9 mouse cellular contexts compared by ENCODE assay signal in the genomic region with DNA sequence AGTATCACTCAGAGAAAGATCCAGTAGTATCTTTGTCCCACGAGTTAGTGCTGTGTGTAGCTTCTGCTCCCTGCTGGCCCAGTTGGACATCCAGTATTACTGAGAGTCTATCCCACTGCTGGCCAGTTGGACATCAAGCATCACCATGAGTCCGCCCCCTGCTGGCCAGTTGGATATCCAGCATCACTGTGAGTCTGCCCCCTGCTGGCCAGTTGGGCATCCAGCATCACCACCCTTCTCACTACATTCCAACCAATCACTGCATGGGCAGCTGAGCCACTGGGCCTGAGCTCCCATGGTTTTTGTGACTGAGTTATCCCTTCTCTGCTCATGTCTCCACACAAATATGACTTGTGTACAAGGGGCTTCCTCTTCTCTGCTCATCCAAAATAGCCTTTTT. TPM values are rescaled to one million over a fixed set of nuclear protein-coding genes. Genes with fewer than 3 reads are reported as not detected.
DNase-seq lines count a peak whose midpoint lies in the region; ATAC-seq and TF ChIP-seq lines count a peak whose summit lies in the region.
"Had no signal": no experiment of that assay in that cellular context is flagged by ENCODE, and none has a peak within 500 bp of the region (broad histone marks: within the 10 kb centered on the region; RNA-seq: fewer than 3 reads in every experiment).

No protein-coding gene starts in this region.

- DNase-seq in heart, adult 2 months = peak; percentile 29 to 55
- peak; percentile 57 for DNase-seq in CD4-positive helper T cell, adult 2 months (ENCODE audit: low read depth, low spot score)
- peak; percentile 22 for DNase-seq in liver, embryonic 13.5 days
- DNase-seq in spleen, adult 2 months (ENCODE audit: low read depth in 1 of 2, low spot score in 2 of 2) = peak; percentile 24 to 26
- DNase-seq in frontal cortex, postnatal 36 days (ENCODE audit: low spot score in 2 of 2) = no peak
- no peak for DNase-seq in cerebellum, adult 9-11 months

- 0 out of 2 replicates have a peak, but pooled peaks have one; percentile 36 for TF ChIP-seq EP300 in heart, adult 2 months (IDR thresholded peaks at IDR 0.05; ENCODE audit: insufficient read depth, low read depth, low read length)

- intact Hi-C loops in heart, adult 2 months (cut with DNase I) = loop anchor here (5.0 kb wide), 1 partner anchor 44 kb away; no protein-coding TSS in a partner anchor

- WGBS in heart, adult 2 months = 87% methylated on average over 2 of the region's 2 CpGs
- 85% methylated on average over 2 of the region's 2 CpGs for WGBS in heart, embryonic 11.5 days (ENCODE audit: insufficient replicate concordance)
- WGBS in bone marrow, adult 2 months = 96% methylated on average over 2 of the region's 2 CpGs
- 70% methylated on average over 2 of the region's 2 CpGs for WGBS in liver, embryonic 13.5 days (ENCODE audit: insufficient replicate concordance)
- WGBS in spleen, adult 2 months = 88% methylated on average over 2 of the region's 2 CpGs

- no peaks in the 10 kb centered on the region for H3K36me3 ChIP-seq in heart, adult 2 months (ENCODE audit: control insufficient read depth, insufficient read depth, low read length)
- 0 out of 2 replicates have a peak, but pooled peaks cover 3% of the 10 kb centered on the region for H3K36me3 ChIP-seq in heart, embryonic 11.5 days (ENCODE audit: control insufficient read depth, insufficient read depth, low read length)
- H3K36me3 ChIP-seq in liver, embryonic 13.5 days = peaks cover 7% of the 10 kb centered on the region; the same call in 1 of the 2 replicates
- no peaks in the 10 kb centered on the region for H3K36me3 ChIP-seq in spleen, adult 2 months (ENCODE audit: control insufficient read depth, insufficient read depth, low read length)

- no peaks in the 10 kb centered on the region; the same call in 1 of the 2 replicates for H3K4me1 ChIP-seq in heart, adult 2 months (ENCODE audit: control insufficient read depth, insufficient read depth, low read length)
- no peaks in the 10 kb centered on the region; the same call in 1 of the 2 replicates for H3K4me1 ChIP-seq in heart, embryonic 11.5 days (ENCODE audit: control insufficient read depth, insufficient read depth, low read length)
- H3K4me1 ChIP-seq in bone marrow, adult 2 months (ENCODE audit: control insufficient read depth, insufficient read depth, low read length) = no peaks in the 10 kb centered on the region
- H3K4me1 ChIP-seq in liver, embryonic 13.5 days (replicated peaks) = no peaks in the 10 kb centered on the region
- H3K4me1 ChIP-seq in spleen, adult 2 months (ENCODE audit: control insufficient read depth, insufficient read depth, insufficient read length) = no peaks in the 10 kb centered on the region
- H3K4me1 ChIP-seq: limb, embryonic 13.5 days had no signal

- no peak overlapping the region for H3K27ac ChIP-seq in heart, adult 2 months
- H3K27ac ChIP-seq in heart, embryonic 11.5 days (ENCODE audit: low read depth, low read length) = no peak overlapping the region
- H3K27ac ChIP-seq in bone marrow, adult 2 months (ENCODE audit: control insufficient read depth, insufficient read depth, low read depth, low read length, poor library complexity) = no peak overlapping the region
- H3K27ac ChIP-seq in liver, embryonic 13.5 days = no peak overlapping the region
- H3K27ac ChIP-seq in spleen, adult 2 months (ENCODE audit: insufficient read depth, low read length) = no peak overlapping the region
- H3K27ac ChIP-seq: limb, embryonic 13.5 days had no signal

- H3K79me2 ChIP-seq in heart, adult 2 months (replicated peaks; ENCODE audit: control insufficient read depth, insufficient read depth, low read length) = no peaks in the 10 kb centered on the region

- peak; percentile 83 for TF ChIP-seq CTCF in heart, adult 2 months (IDR thresholded peaks at IDR 0.05)
- TF ChIP-seq CTCF in bone marrow, adult 2 months (IDR thresholded peaks at IDR 0.05; ENCODE audit: control insufficient read depth, insufficient read depth, low read length) = peak; percentile 98
- TF ChIP-seq CTCF in spleen, adult 2 months (IDR thresholded peaks at IDR 0.05; ENCODE audit: extremely low read depth, insufficient read depth, insufficient read length, insufficient replicate concordance) = peak; percentile 88

- H3K9me3 ChIP-seq in heart, embryonic 11.5 days (replicated peaks; ENCODE audit: control insufficient read depth, low read length) = no peaks in the 10 kb centered on the region
- H3K9me3 ChIP-seq in liver, embryonic 13.5 days (replicated peaks) = no peaks in the 10 kb centered on the region
- H3K9me3 ChIP-seq: limb, embryonic 13.5 days had no signal

- H3K4me3 ChIP-seq in heart, adult 2 months = no peak overlapping the region
- H3K4me3 ChIP-seq in heart, embryonic 11.5 days (ENCODE audit: low read depth, low read length) = no peak overlapping the region
- H3K4me3 ChIP-seq in bone marrow, adult 2 months (replicated peaks; ENCODE audit: control insufficient read depth, low read depth, low read length) = no peak overlapping the region
- no peak overlapping the region for H3K4me3 ChIP-seq in liver, embryonic 13.5 days (replicated peaks)
- no peak overlapping the region for H3K4me3 ChIP-seq in spleen, adult 2 months (ENCODE audit: extremely low read depth, insufficient read depth, insufficient read length)
- H3K4me3 ChIP-seq: limb, embryonic 13.5 days had no signal

- no peak for ATAC-seq in heart, embryonic 11.5 days (replicated peaks; ENCODE audit: insufficient number of reproducible peaks, low FRiP score, low TSS enrichment)
- ATAC-seq in liver, embryonic 13.5 days (ENCODE audit: low read depth) = no peak

- no peak overlapping the region for H3K9ac ChIP-seq in heart, adult 2 months (ENCODE audit: low read depth, low read length)
- no peak overlapping the region for H3K9ac ChIP-seq in heart, embryonic 11.5 days (ENCODE audit: low read depth, low read length)
- no peak overlapping the region for H3K9ac ChIP-seq in liver, embryonic 13.5 days
- H3K9ac ChIP-seq: limb, embryonic 13.5 days had no signal

- no peaks in the 10 kb centered on the region for H3K27me3 ChIP-seq in heart, adult 2 months (ENCODE audit: control insufficient read depth, insufficient read depth, low read length)
- H3K27me3 ChIP-seq in heart, embryonic 11.5 days (ENCODE audit: control insufficient read depth, insufficient read depth, low read length) = no peaks in the 10 kb centered on the region
- no peaks in the 10 kb centered on the region for H3K27me3 ChIP-seq in liver, embryonic 13.5 days
- no peaks in the 10 kb centered on the region for H3K27me3 ChIP-seq in spleen, adult 2 months (ENCODE audit: control insufficient read depth, insufficient read depth, low read length)
- H3K27me3 ChIP-seq: limb, embryonic 13.5 days had no signal

- H3K4me2 ChIP-seq in heart, embryonic 11.5 days = no peak overlapping the region
- no peak overlapping the region for H3K4me2 ChIP-seq in liver, embryonic 13.5 days
- H3K4me2 ChIP-seq: limb, embryonic 13.5 days had no signal

- no peak for TF ChIP-seq POLR2A in heart, adult 2 months (IDR thresholded peaks at IDR 0.05; ENCODE audit: insufficient read depth, low read depth, low read length)
- no peak for TF ChIP-seq POLR2A in bone marrow, adult 2 months (IDR thresholded peaks at IDR 0.05; ENCODE audit: borderline replicate concordance, control insufficient read depth, low read depth, low read length)
- TF ChIP-seq POLR2A in spleen, adult 2 months (IDR thresholded peaks at IDR 0.05; ENCODE audit: low read depth, low read length) = no peak

RNA-seq across cellular contexts. Expression of a gene that starts 33.8 kb away (rescaled TPM):
- total RNA-seq in heart, adult 2 months (2021) = under 1 TPM; 0.14 to 0.16 TPM
- 0.08 and 0.09 TPM in 2 replicates for polyA plus RNA-seq in heart, adult 2 months (2012; rRNA removed)
- 6.5 and 7.2 TPM in 2 replicates for polyA plus RNA-seq in heart, embryonic 11.5 days (2014; fragmentation: Nextera tagmentation; extraction: Ambion mirVana)
- 1.0 and 2.5 TPM in 2 replicates for polyA plus RNA-seq in bone marrow, adult 2 months (2011; ENCODE audit: insufficient read depth, insufficient read length, low replicate concordance, missing spikeins)
- polyA plus RNA-seq in liver, embryonic 13.5 days (2015; fragmentation: Nextera tagmentation; extraction: Ambion mirVana) = 1.6 and 1.8 TPM in 2 replicates
- polyA plus RNA-seq in spleen, adult 2 months (2012; rRNA removed) = 0.09 and 0.14 TPM in 2 replicates

Comparison
In these comparisons a context has a peak if more than half of its experiments do, and no peak if none do; other contexts are left out.
1. DNase-seq: peak in heart, adult 2 months (2 of 2), CD4-positive helper T cell, adult 2 months (single experiment), liver, embryonic 13.5 days (single experiment) and spleen, adult 2 months (2 of 2); none in frontal cortex, postnatal 36 days (0 of 2) and cerebellum, adult 9-11 months (single experiment).
2. Peak in every context shown above with its lines, with median percentiles within 50 percentile points of each other: CTCF ChIP-seq.